Mouse (Mus musculus): ENCODE data around the gene Kcnh2. TPM values are rescaled to one million over a fixed set of nuclear protein-coding genes. Genes with fewer than 3 reads are reported as not detected.

The Kcnh2 gene
- total and polyA plus RNA-seq, 3 experiments = 1.8 to 6.8 TPM; not detected in 1

DNA sequence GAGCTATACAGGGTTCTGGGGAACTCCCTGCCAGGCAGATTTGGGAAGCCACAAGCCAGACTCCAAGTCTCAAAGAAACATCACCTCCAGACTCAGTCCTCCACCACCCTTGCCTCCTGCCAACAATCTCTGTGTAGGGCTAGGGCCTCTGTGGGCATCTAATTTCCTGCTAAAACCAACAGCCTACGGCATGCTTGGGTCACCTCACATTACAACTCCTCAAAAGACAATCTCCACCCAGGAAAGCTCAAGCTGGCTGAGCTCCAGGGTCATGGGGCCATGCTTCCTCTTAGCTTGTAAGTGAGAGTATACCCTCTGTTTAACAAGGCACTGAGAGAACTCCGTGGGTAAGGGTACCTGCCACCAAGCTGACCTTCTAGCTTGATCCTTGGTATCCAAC is 13.6 kb downstream of the Kcnh2 start:
- TF ChIP-seq SIN3A (IDR thresholded peaks at IDR 0.05; ENCODE audit: low read length) = no peak
- DNase-seq (ENCODE audit: low read depth, low spot score) = peak; percentile 50
- Histone ChIP-seq H3K9ac (ENCODE audit: control insufficient read depth, low read depth, low read length, poor library complexity, severe bottlenecking) (no peak overlapping the region), H3K36me3 (ENCODE audit: control insufficient read depth in 1 of 2, insufficient read depth in 2 of 2, low read length in 2 of 2) (peaks cover 0 to 8% of the 10 kb centered on the region in 2 experiments; a peak in 3 of 4 replicates), H3K27ac (ENCODE audit: control insufficient read depth, low read depth, low read length) (no peak overlapping the region), H3K4me1 (ENCODE audit: control insufficient read depth in 1 of 2, insufficient read depth in 2 of 2, low read length in 2 of 2) (peaks cover 11 to 22% of the 10 kb centered on the region in 2 experiments), H3K79me2 (ENCODE audit: control insufficient read depth, insufficient read depth, low read length, poor library complexity) (no peaks in the 10 kb centered on the region), H3K4me3 (ENCODE audit: control insufficient read depth in 1 of 2, insufficient read depth in 1 of 2, low read depth in 2 of 2, low read length in 2 of 2) (no peak overlapping the region), H3K9me3 (replicated peaks; ENCODE audit: insufficient read depth, low read length) (no peaks in the 10 kb centered on the region), H3K27me3 (ENCODE audit: control insufficient read depth in 1 of 2, insufficient read depth in 2 of 2, low read length in 2 of 2) (no peaks in the 10 kb centered on the region)

DNA sequence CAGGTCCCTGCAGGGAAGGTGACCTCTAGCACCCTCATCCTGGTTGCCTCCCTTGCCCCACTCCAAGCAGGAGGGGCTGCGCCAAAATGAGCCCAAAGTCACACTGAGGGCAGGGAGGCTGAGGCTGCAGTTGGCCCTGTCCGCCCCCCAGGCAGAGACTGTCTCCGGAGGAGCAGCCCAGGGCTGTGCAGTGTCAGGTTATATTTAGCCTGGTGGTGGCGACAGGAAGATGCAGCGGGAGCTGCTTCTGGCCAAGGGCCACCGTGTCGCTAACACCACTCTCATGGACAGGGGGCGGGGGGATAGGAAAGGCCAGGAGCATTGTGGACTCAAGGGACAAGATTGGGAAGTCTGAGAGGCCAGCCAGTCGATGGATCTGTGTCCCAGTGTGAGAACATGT is 14.0 kb downstream of the Kcnh2 start:
- Histone ChIP-seq H3K9me3 (replicated peaks; ENCODE audit: insufficient read depth, low read length) (no peaks in the 10 kb centered on the region), H3K4me3 (ENCODE audit: control insufficient read depth in 1 of 2, insufficient read depth in 1 of 2, low read depth in 2 of 2, low read length in 2 of 2) (no peak overlapping the region), H3K79me2 (ENCODE audit: control insufficient read depth, insufficient read depth, low read length, poor library complexity) (no peaks in the 10 kb centered on the region), H3K27me3 (ENCODE audit: control insufficient read depth in 1 of 2, insufficient read depth in 2 of 2, low read length in 2 of 2) (no peaks in the 10 kb centered on the region), H3K36me3 (ENCODE audit: control insufficient read depth in 1 of 2, insufficient read depth in 2 of 2, low read length in 2 of 2) (peaks cover 0 to 4% of the 10 kb centered on the region in 2 experiments; a peak in 3 of 4 replicates), H3K4me1 (ENCODE audit: control insufficient read depth in 1 of 2, insufficient read depth in 2 of 2, low read length in 2 of 2) (peaks cover 6 to 17% of the 10 kb centered on the region in 2 experiments), H3K27ac (ENCODE audit: control insufficient read depth, low read depth, low read length) (no peak overlapping the region), H3K9ac (ENCODE audit: control insufficient read depth, low read depth, low read length, poor library complexity, severe bottlenecking) (no peak overlapping the region)
- TF ChIP-seq USF1 (IDR thresholded peaks at IDR 0.05; ENCODE audit: low read depth, low read length) (no peak), USF2 (IDR thresholded peaks at IDR 0.05; ENCODE audit: borderline replicate concordance in 1 of 2, insufficient read depth in 1 of 2, low read depth in 1 of 2, low read length in 2 of 2) (no peak), CTCF (IDR thresholded peaks at IDR 0.05 in 2 of 3, conservative IDR thresholded peaks at IDR 0.05 in 1 of 3; ENCODE audit: control insufficient read depth in 1 of 3, insufficient read depth in 1 of 3, low read depth in 2 of 3, low read length in 3 of 3, poor library complexity in 1 of 3, severe bottlenecking in 1 of 3) (no peak)
- no peak for DNase-seq (ENCODE audit: low read depth, low spot score)

DNA sequence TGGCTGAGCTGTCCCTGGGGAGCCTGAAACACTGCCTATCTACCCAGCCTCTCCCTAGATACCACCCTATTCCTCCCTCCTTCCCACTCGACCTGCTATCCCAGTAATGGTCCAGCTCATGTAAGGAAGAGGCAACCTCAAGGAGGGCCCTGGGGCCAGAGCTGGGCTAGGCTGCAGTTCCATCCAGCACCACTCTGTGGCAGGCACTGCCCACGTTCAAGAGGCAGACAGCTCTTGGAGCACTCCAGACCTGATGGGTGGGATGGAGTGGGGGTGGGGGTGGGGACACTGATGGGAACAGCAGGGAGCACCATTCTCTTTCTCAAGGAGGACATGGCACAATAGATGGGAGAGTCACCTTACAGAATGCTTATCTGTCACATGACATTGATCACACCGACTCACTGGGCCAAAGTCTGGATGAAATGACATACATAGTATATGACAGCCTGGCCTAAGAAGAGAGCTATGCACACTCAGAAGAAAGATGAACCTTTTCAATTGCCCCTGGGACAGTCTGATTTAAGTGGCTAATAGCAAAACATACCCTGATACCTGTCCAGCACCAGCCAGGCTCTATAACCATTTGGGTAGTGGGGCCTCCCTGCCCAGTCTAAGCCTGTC is 15.4 kb downstream of the Kcnh2 start:
- H3K36me3 ChIP-seq (ENCODE audit: control insufficient read depth in 1 of 2, insufficient read depth in 2 of 2, low read length in 2 of 2) = no peaks in the 10 kb centered on the region; a peak in 1 of 4 replicates
- no peak overlapping the region for H3K9ac ChIP-seq (ENCODE audit: control insufficient read depth, low read depth, low read length, poor library complexity, severe bottlenecking)
- no peak overlapping the region for H3K4me3 ChIP-seq (ENCODE audit: control insufficient read depth in 1 of 2, insufficient read depth in 1 of 2, low read depth in 2 of 2, low read length in 2 of 2)
- no peaks in the 10 kb centered on the region for H3K79me2 ChIP-seq (ENCODE audit: control insufficient read depth, insufficient read depth, low read length, poor library complexity)
- TF ChIP-seq E2F4 (IDR thresholded peaks at IDR 0.05; ENCODE audit: borderline replicate concordance, low read depth, low read length) (no peak), HCFC1 (IDR thresholded peaks at IDR 0.05; ENCODE audit: low read depth, low read length) (no peak), KAT2A (conservative IDR thresholded peaks at IDR 0.05; ENCODE audit: low read depth, low read length) (no peak), MXI1 (IDR thresholded peaks at IDR 0.05; ENCODE audit: low read depth, low read length) (no peak), RAD21 (IDR thresholded peaks at IDR 0.05; ENCODE audit: low read depth, low read length) (peak; percentile 83), NRF1 (IDR thresholded peaks at IDR 0.05; ENCODE audit: insufficient read depth, low read depth, low read length, poor library complexity, severe bottlenecking) (no peak), CHD1 (IDR thresholded peaks at IDR 0.05; ENCODE audit: low read depth, low read length) (no peak), CHD2 (IDR thresholded peaks at IDR 0.05; ENCODE audit: low read length) (no peak), CTCF (IDR thresholded peaks at IDR 0.05 in 2 of 3, conservative IDR thresholded peaks at IDR 0.05 in 1 of 3; ENCODE audit: control insufficient read depth in 1 of 3, insufficient read depth in 1 of 3, low read depth in 2 of 3, low read length in 3 of 3, poor library complexity in 1 of 3, severe bottlenecking in 1 of 3) (peak; percentile 75 to 90 (median 85)), SMC3 (IDR thresholded peaks at IDR 0.05; ENCODE audit: low read depth, low read length) (peak; percentile 83), POLR2AphosphoS2 (IDR thresholded peaks at IDR 0.05; ENCODE audit: low read length) (no peak), ETS1 (IDR thresholded peaks at IDR 0.05; ENCODE audit: low read depth, low read length) (no peak), USF1 (IDR thresholded peaks at IDR 0.05; ENCODE audit: low read depth, low read length) (no peak), ZC3H11A (IDR thresholded peaks at IDR 0.05; ENCODE audit: low read depth, low read length) (peak; percentile 78), MAFK (IDR thresholded peaks at IDR 0.05; ENCODE audit: borderline replicate concordance, low read depth, low read length) (no peak), BHLHE40 (IDR thresholded peaks at IDR 0.05; ENCODE audit: borderline replicate concordance, low read depth, low read length) (no peak)
- no peak overlapping the region for H3K27ac ChIP-seq (ENCODE audit: control insufficient read depth, low read depth, low read length)
- peaks cover 2 to 9% of the 10 kb centered on the region in 2 experiments; a peak in 2 of 4 replicates for H3K4me1 ChIP-seq (ENCODE audit: control insufficient read depth in 1 of 2, insufficient read depth in 2 of 2, low read length in 2 of 2)
- H3K9me3 ChIP-seq (replicated peaks; ENCODE audit: insufficient read depth, low read length) = no peaks in the 10 kb centered on the region
- peak; percentile 58 for DNase-seq (ENCODE audit: low read depth, low spot score)
- no peaks in the 10 kb centered on the region for H3K27me3 ChIP-seq (ENCODE audit: control insufficient read depth in 1 of 2, insufficient read depth in 2 of 2, low read length in 2 of 2)
